Mouse (Mus musculus) cerebellum, postnatal 14 days (tissue): ENCODE data around the gene Sptbn1.
A peak's percentile ranks its signal among the peaks of the same experiment; 100 is the strongest.
"Not testable (repeated sequence)": the region's sequence is repeated elsewhere in the genome, so short reads cannot be mapped to it uniquely, and the experiment has no call there.

Experiments
- DNase-seq, 2 experiments: peaks; one replicate each; pipeline ENCODE4 v3.0.0; 2021; ENCODE audit warnings: mixed read lengths in 2 of 2

The Sptbn1 gene

GRCm38 (mm10) chr11:30255211-30255610, 12.8 kb downstream of the Sptbn1 start:
- DNase-seq, result not testable (repeated sequence)

- no peak for DNase-seq
Observed at GRCm38 (mm10) chr11:30251294-30251904, 16.6 kb downstream of the Sptbn1 start.

- no peak for DNase-seq
Observed at GRCm38 (mm10) chr11:30249452-30250016, 18.4 kb downstream of the Sptbn1 start.

- no peak for DNase-seq
Observed at GRCm38 (mm10) chr11:30247106-30247505, 20.9 kb downstream of the Sptbn1 start.

GRCm38 (mm10) chr11:30246161-30246560, 21.8 kb downstream of the Sptbn1 start:
- no peak for DNase-seq

GRCm38 (mm10) chr11:30244172-30244571, 23.8 kb downstream of the Sptbn1 start:
- no peak for DNase-seq

GRCm38 (mm10) chr11:30243591-30243990, 24.4 kb downstream of the Sptbn1 start:
- peak; percentile 60 to 76 for DNase-seq

GRCm38 (mm10) chr11:30240861-30241260, 27.1 kb downstream of the Sptbn1 start:
- DNase-seq, result no peak

- DNase-seq, result peak; percentile 41 to 42
Observed at GRCm38 (mm10) chr11:30237960-30238359, 30.0 kb downstream of the Sptbn1 start.

GRCm38 (mm10) chr11:30236681-30237242, 31.2 kb downstream of the Sptbn1 start:
- no peak for DNase-seq

GRCm38 (mm10) chr11:30235666-30236065, 32.3 kb downstream of the Sptbn1 start:
- DNase-seq, result no peak

GRCm38 (mm10) chr11:30235218-30235617, 32.8 kb downstream of the Sptbn1 start:
- no peak for DNase-seq

GRCm38 (mm10) chr11:30233946-30234345, 34.0 kb downstream of the Sptbn1 start:
- DNase-seq, result no peak

- DNase-seq, result peak; percentile 69 to 73
Observed at GRCm38 (mm10) chr11:30232082-30232481, 35.9 kb downstream of the Sptbn1 start.

GRCm38 (mm10) chr11:30231336-30231735, 36.6 kb downstream of the Sptbn1 start:
- DNase-seq, result no peak

GRCm38 (mm10) chr11:30230330-30230771, 37.6 kb downstream of the Sptbn1 start:
- DNase-seq, result no peak

GRCm38 (mm10) chr11:30226756-30227155, 41.2 kb downstream of the Sptbn1 start:
- no peak for DNase-seq

- DNase-seq, result no peak
Observed at GRCm38 (mm10) chr11:30224599-30224998, 43.4 kb downstream of the Sptbn1 start.

GRCm38 (mm10) chr11:30222636-30223035, 45.3 kb downstream of the Sptbn1 start:
- peak in 1 of 2 experiments; percentile 40 for DNase-seq

GRCm38 (mm10) chr11:30221043-30221442, 46.9 kb downstream of the Sptbn1 start:
- no peak for DNase-seq

GRCm38 (mm10) chr11:30218386-30218785, 49.6 kb downstream of the Sptbn1 start:
- no peak for DNase-seq

- no peak for DNase-seq
Observed at GRCm38 (mm10) chr11:30217496-30217895, 50.5 kb downstream of the Sptbn1 start.

- DNase-seq, result no peak
Observed at GRCm38 (mm10) chr11:30211663-30212416, 56.1 kb downstream of the Sptbn1 start.

GRCm38 (mm10) chr11:30211141-30211540, 56.8 kb downstream of the Sptbn1 start:
- no peak for DNase-seq
